Mouse (Mus musculus) cerebellum, adult 8-10 months (tissue): ENCODE data around the gene Grin3b.

Experiments used
- DNase-seq: peaks from one replicate; pipeline ENCODE4 v3.0.0; 2022

Gene Grin3b

GRCm38 (mm10) chr10:80018739-80019297 lies 48.3 kb downstream of the Grin3b start:
- DNase-seq: no peak

- DNase-seq: no peak
Observed at GRCm38 (mm10) chr10:80019471-80020131, 49.1 kb downstream of the Grin3b start.

- no peak for DNase-seq
Observed at GRCm38 (mm10) chr10:80020191-80020590, 49.7 kb downstream of the Grin3b start.

DNA sequence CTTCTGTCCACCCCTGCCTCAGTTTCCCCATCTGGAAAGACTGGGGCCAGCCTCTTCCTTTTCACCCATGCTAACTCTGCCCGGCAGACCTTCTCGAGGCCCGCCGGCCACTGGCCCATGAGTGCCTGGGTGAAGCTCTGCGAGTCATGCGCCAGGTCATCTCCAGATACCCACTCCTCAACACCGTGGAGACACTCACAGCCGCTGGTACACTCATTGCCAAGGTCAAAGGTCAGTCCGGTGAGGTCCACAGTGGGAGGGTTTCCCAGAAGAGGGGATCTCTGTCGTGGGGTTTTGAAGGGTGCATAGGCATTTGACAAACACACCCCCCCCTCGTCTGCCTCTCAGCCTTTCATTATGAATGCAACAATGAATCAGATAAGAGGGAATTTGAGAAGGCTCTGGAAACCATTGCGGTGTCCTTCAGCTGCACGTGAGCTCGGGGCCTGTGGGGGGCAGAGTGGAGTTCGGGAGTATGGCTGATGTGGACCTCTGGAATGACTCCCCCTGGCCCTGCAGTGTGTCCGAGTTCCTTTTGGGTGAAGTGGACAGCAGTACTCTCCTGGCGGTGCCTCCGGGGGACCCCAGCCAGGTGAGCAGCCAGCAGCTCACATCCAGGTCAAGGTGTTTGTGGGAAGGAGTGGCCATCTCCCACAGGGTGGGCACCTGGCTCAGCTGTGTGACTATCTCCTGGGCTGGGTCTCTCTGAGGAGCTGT lies 50.2 kb downstream of the Grin3b start:
- no peak for DNase-seq

DNA sequence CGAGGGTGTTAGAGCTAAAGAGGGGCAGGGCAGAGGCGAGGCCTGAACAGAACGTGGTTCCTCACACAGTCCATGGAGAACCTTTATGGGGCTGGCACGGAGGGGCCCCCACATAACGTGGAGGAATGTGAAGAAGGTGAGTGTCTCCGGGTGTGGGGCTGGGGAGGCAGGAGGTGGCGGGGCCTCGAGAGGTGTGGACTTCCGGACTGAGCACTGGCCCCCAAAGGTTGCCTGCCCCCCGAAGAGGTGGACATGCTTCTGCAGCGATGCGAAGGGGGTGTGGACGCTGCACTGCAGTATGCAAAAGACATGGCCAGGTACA lies 50.8 kb downstream of the Grin3b start:
- DNase-seq: no peak

- DNase-seq: no peak
Observed at GRCm38 (mm10) chr10:80022164-80022563, 51.6 kb downstream of the Grin3b start.

GRCm38 (mm10) chr10:80022806-80023205 lies 52.3 kb downstream of the Grin3b start:
- no peak for DNase-seq

- no peak for DNase-seq
Observed at GRCm38 (mm10) chr10:80023758-80024157, 53.2 kb downstream of the Grin3b start.

DNA sequence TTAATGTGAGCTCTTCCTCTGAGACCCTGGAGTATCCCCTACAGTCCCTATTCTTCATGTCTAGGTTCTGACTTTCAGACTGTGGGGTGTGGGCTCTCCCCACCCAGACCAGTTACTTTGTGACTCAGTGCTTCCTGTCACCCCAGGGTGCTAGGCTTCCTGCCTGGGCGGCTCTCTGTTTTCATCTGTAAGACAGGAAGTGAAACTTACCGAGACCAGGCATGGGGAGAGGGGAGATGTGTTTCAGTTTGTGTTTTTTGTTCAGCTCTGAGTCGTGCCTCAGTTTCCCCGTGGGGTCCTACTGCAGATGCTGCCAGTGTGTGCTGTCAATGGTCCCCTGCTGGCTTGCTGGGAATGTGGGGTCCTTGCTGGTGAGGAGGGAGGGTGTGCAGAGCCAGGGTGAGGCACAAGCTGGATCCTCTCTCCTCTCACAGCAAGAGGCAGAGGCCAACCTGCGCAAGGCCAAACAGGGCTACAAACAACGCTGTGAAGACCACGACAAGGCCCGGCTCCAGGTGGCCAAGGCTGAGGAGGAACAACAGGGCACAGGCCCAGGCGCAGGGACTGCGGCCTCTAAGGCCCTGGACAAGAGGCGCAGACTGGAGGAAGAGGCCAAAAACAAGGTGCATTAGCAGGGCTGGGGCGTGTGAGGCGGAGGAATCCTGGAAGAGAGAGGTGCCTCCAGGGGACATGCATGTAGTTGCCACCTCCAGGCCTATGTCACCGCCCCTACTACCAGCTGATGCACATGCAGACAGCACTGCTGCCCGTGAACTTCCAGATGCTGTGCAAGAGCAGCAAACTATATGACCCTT lies 53.9 kb downstream of the Grin3b start:
- no peak for DNase-seq

- DNase-seq: no peak
Observed at GRCm38 (mm10) chr10:80025044-80025347, 54.5 kb downstream of the Grin3b start.

DNA sequence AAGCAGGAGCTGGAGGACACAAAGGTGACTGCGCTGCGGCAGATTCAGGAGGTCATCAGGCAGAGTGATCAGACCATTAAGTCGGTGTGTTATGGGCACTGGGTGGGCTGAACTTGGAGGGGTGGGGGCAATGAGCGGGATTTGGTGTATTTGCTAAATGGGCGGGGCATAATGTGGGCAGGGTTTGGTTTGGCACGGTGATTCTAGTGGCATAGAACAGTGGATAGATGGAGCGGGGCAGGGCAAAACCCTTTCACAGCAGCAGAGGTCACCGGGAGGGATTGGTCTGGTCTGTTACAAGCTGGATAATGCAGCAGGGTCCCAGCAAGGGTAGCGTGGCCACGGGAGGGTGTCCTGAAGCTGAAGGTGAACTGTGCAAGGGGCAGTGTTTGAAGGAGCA lies 54.9 kb downstream of the Grin3b start:
- no peak for DNase-seq

- DNase-seq: no peak
Observed at GRCm38 (mm10) chr10:80025889-80026288, 55.4 kb downstream of the Grin3b start.
